Mouse (Mus musculus) midbrain, embryonic 16.5 days (tissue): Measurements from ENCODE around the gene Ergic1. TPM values are rescaled to one million over a fixed set of nuclear protein-coding genes. Genes with fewer than 3 reads are reported as not detected.

Experiments
- ATAC-seq: fragments of 200-750 bp; cut with Nextera tagmentation; 2 replicates; pipeline ENCODE4 v1.8.0; 2017; ENCODE audit warnings: moderate TSS enrichment
- H3K27ac ChIP-seq: fragments of 300-500 bp; sonication (generic); 2 replicates; pipeline ENCODE4 v1.5.1; 2014; ENCODE audit warnings: mild to moderate bottlenecking, low read length, mixed read lengths
- H3K27me3 ChIP-seq: fragments of 300-500 bp; sonication (generic); 2 replicates; pipeline ENCODE4 v1.6.1; 2014; ENCODE audit warnings: low read depth, low read length, mixed read lengths; ENCODE audit not compliant: control insufficient read depth, insufficient read depth
- H3K36me3 ChIP-seq: fragments of 300-500 bp; sonication (generic); 2 replicates; pipeline ENCODE4 v1.6.1; 2014; ENCODE audit warnings: mild to moderate bottlenecking, low read length, moderate library complexity, mixed read lengths; ENCODE audit not compliant: control insufficient read depth, insufficient read depth
- H3K4me1 ChIP-seq: fragments of 300-500 bp; sonication (generic); 2 replicates; pipeline ENCODE4 v1.6.1; 2014; ENCODE audit warnings: mild to moderate bottlenecking, low read length, mixed read lengths; ENCODE audit not compliant: control insufficient read depth, insufficient read depth
- H3K4me2 ChIP-seq: fragments of 300-500 bp; sonication (generic); 2 replicates; pipeline ENCODE4 v1.6.1; 2014; ENCODE audit warnings: mild to moderate bottlenecking, low read length, mixed read lengths
- H3K4me3 ChIP-seq: fragments of 300-500 bp; sonication (generic); 2 replicates; pipeline ENCODE4 v1.5.1; 2014; ENCODE audit warnings: low read depth, mild to moderate bottlenecking, low read length, moderate library complexity, mixed read lengths
- H3K9ac ChIP-seq: fragments of 300-500 bp; sonication (generic); 2 replicates; pipeline ENCODE4 v1.6.1; 2014; ENCODE audit warnings: low read depth, low read length, mixed read lengths
- H3K9me3 ChIP-seq: fragments of 300-500 bp; sonication (generic); replicated peaks from 2 replicates; pipeline ENCODE4 v1.6.1; 2014; ENCODE audit warnings: mild to moderate bottlenecking, low read length, mixed read lengths; ENCODE audit not compliant: control insufficient read depth, poor library complexity, severe bottlenecking
- WGBS: fragments of 180-500 bp; shearing (Covaris S2); extraction: QIAGEN DNeasy Blood & Tissue Kit; methylation state at CpG from one replicate; pipeline ENCODE4 v1.1.7; 2014; 5-methylcytosine and 5-hydroxymethylcytosine counted together
- polyA plus RNA-seq: library from polyadenylated mRNA; unstranded; fragments of >200 nt; fragmentation: Nextera tagmentation; extraction: Ambion mirVana; gene quantifications from 2 replicates; pipeline ENCODE4 v1.2.1, GENCODE M21; 2015

Ergic1 gene
- polyA plus RNA-seq, 1 experiment from 2014 or later = 103 TPM

GRCm38 (mm10) chr17:26600913-26601447 is 39.7 kb downstream of the Ergic1 start:
- Histone ChIP-seq H3K9me3 (no peaks in the 10 kb centered on the region), H3K36me3 (peaks cover 3% of the 10 kb centered on the region; the same call in 1 of the 2 replicates), H3K4me3 (no peak overlapping the region), H3K4me1 (peaks cover 23% of the 10 kb centered on the region), H3K9ac (no peak overlapping the region), H3K4me2 (no peak overlapping the region), H3K27ac (no peak overlapping the region), H3K27me3 (no peaks in the 10 kb centered on the region)
- WGBS = 73% methylated on average over 17 of the region's 17 CpGs
- no peak for ATAC-seq

GRCm38 (mm10) chr17:26601514-26601913 is 40.2 kb downstream of the Ergic1 start:
- no peaks in the 10 kb centered on the region for H3K27me3 ChIP-seq
- H3K4me2 ChIP-seq = no peak overlapping the region
- no peak overlapping the region for H3K4me3 ChIP-seq
- peaks cover 3% of the 10 kb centered on the region; the same call in 1 of the 2 replicates for H3K36me3 ChIP-seq
- H3K9ac ChIP-seq = 0 out of 2 replicates have a peak overlapping the region, but pooled peaks have one; percentile 18
- WGBS = 75% methylated on average over 6 of the region's 6 CpGs
- H3K27ac ChIP-seq = peak overlapping the region; percentile 4; the same call in 1 of the 2 replicates
- ATAC-seq = no peak
- no peaks in the 10 kb centered on the region for H3K9me3 ChIP-seq
- peaks cover 18% of the 10 kb centered on the region for H3K4me1 ChIP-seq

DNA sequence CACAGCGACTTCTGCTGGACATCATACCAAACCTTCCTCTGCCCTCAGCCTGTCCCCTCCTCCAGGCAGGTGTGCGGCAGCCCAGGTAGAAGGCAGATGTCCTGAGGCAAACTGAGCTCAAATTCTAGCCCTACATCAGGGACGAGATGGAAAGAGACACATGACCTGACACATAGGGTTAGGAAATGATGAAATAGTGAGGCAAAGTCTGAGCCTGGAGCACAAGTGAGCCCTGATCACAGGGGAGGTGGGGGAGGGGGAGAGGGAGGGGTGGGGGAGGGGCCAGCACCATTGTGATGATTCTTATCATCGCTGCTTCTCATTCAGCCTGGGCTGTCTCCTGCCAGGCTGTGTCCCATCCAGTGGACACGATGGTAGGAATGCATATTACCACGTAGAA is 40.6 kb downstream of the Ergic1 start:
- no peak overlapping the region for H3K4me3 ChIP-seq
- H3K27me3 ChIP-seq = no peaks in the 10 kb centered on the region
- WGBS = 56% methylated on average over 6 of the region's 6 CpGs
- H3K4me2 ChIP-seq = no peak overlapping the region
- H3K27ac ChIP-seq = no peak overlapping the region; the same call in 1 of the 2 replicates
- peaks cover 16% of the 10 kb centered on the region for H3K4me1 ChIP-seq
- ATAC-seq = no peak
- no peaks in the 10 kb centered on the region for H3K9me3 ChIP-seq
- H3K9ac ChIP-seq = peak overlapping the region; percentile 30; the same call in 1 of the 2 replicates
- peaks cover 3% of the 10 kb centered on the region; the same call in 1 of the 2 replicates for H3K36me3 ChIP-seq

- no peak overlapping the region for H3K4me3 ChIP-seq
- H3K27me3 ChIP-seq = no peaks in the 10 kb centered on the region
- WGBS = 67% methylated on average over 12 of the region's 12 CpGs
- H3K36me3 ChIP-seq = peaks cover 3% of the 10 kb centered on the region; the same call in 1 of the 2 replicates
- peak overlapping the region; percentile 30; the same call in 1 of the 2 replicates for H3K9ac ChIP-seq
- no peak for ATAC-seq
- H3K4me2 ChIP-seq = no peak overlapping the region
- no peaks in the 10 kb centered on the region for H3K9me3 ChIP-seq
- peaks cover 16% of the 10 kb centered on the region for H3K4me1 ChIP-seq
- H3K27ac ChIP-seq = peak overlapping the region; percentile 43
Measured at GRCm38 (mm10) chr17:26602371-26602885, 41.1 kb downstream of the Ergic1 start.

- Histone ChIP-seq H3K4me3 (no peak overlapping the region), H3K4me2 (no peak overlapping the region), H3K36me3 (peaks cover 3% of the 10 kb centered on the region; the same call in 1 of the 2 replicates), H3K27me3 (no peaks in the 10 kb centered on the region), H3K9me3 (no peaks in the 10 kb centered on the region), H3K27ac (peak overlapping the region; percentile 50; the same call in 1 of the 2 replicates), H3K9ac (no peak overlapping the region), H3K4me1 (peaks cover 16% of the 10 kb centered on the region)
- no peak for ATAC-seq
- 75% methylated on average over 8 of the region's 8 CpGs for WGBS
Measured at GRCm38 (mm10) chr17:26603311-26603710, 42.0 kb downstream of the Ergic1 start.

- Histone ChIP-seq H3K9ac (no peak overlapping the region), H3K27ac (no peak overlapping the region), H3K36me3 (peaks cover 13% of the 10 kb centered on the region; the same call in 1 of the 2 replicates), H3K9me3 (no peaks in the 10 kb centered on the region), H3K27me3 (no peaks in the 10 kb centered on the region), H3K4me1 (peaks cover 16% of the 10 kb centered on the region), H3K4me2 (no peak overlapping the region), H3K4me3 (no peak overlapping the region)
- no peak for ATAC-seq
- WGBS = 87% methylated on average over 4 of the region's 4 CpGs
Measured at GRCm38 (mm10) chr17:26605636-26606035, 44.3 kb downstream of the Ergic1 start.

GRCm38 (mm10) chr17:26606516-26606915 is 45.2 kb downstream of the Ergic1 start:
- Histone ChIP-seq H3K4me3 (no peak overlapping the region), H3K4me2 (no peak overlapping the region), H3K9ac (no peak overlapping the region), H3K36me3 (peaks cover 13% of the 10 kb centered on the region; the same call in 1 of the 2 replicates), H3K27ac (no peak overlapping the region), H3K9me3 (no peaks in the 10 kb centered on the region), H3K4me1 (peaks cover 16% of the 10 kb centered on the region), H3K27me3 (no peaks in the 10 kb centered on the region)
- 91% methylated on average over 2 of the region's 2 CpGs for WGBS
- no peak for ATAC-seq

GRCm38 (mm10) chr17:26608348-26608747 is 47.1 kb downstream of the Ergic1 start:
- Histone ChIP-seq H3K27ac (no peak overlapping the region), H3K36me3 (peaks cover 13% of the 10 kb centered on the region; the same call in 1 of the 2 replicates), H3K4me1 (peaks cover under 1% of the 10 kb centered on the region; the same call in 1 of the 2 replicates), H3K9me3 (no peaks in the 10 kb centered on the region), H3K27me3 (no peaks in the 10 kb centered on the region), H3K4me2 (no peak overlapping the region), H3K4me3 (no peak overlapping the region), H3K9ac (no peak overlapping the region)
- WGBS = 92% methylated on average over 3 of the region's 3 CpGs
- no peak for ATAC-seq

- Histone ChIP-seq H3K36me3 (peaks cover 13% of the 10 kb centered on the region; the same call in 1 of the 2 replicates), H3K27ac (no peak overlapping the region), H3K4me1 (no peaks in the 10 kb centered on the region), H3K27me3 (no peaks in the 10 kb centered on the region), H3K4me3 (no peak overlapping the region), H3K9me3 (no peaks in the 10 kb centered on the region), H3K9ac (no peak overlapping the region), H3K4me2 (no peak overlapping the region)
- no peak for ATAC-seq
- 98% methylated on average over 8 of the region's 8 CpGs for WGBS
Measured at GRCm38 (mm10) chr17:26608877-26609276, 47.6 kb downstream of the Ergic1 start.
